Mouse (Mus musculus): ENCODE results near the gene Kif2a.

Kif2a gene

GRCm38 (mm10) chr13:107021461-107022265 is at the start of gene Kif2a:
Gene Kif2a, minus strand, starts transcription at chr13:107022126.
- peak; percentile 72 to 75 for DNase-seq

- no peak for DNase-seq
These were observed 47.1 kb upstream of the Kif2a start for GRCm38 (mm10) chr13:107069061-107069460.

- DNase-seq, result no peak
These were observed 43.4 kb upstream of the Kif2a start for GRCm38 (mm10) chr13:107065098-107065855.

GRCm38 (mm10) chr13:107064263-107064662 is 42.3 kb upstream of the Kif2a start:
- DNase-seq, result no peak

- DNase-seq, result no peak
These were observed 41.3 kb upstream of the Kif2a start for GRCm38 (mm10) chr13:107063115-107063807.

GRCm38 (mm10) chr13:107060098-107060497 is 38.2 kb upstream of the Kif2a start:
- DNase-seq, result no peak

GRCm38 (mm10) chr13:107059460-107059859 is 37.5 kb upstream of the Kif2a start:
- DNase-seq, result no peak

GRCm38 (mm10) chr13:107056318-107056717 is 34.4 kb upstream of the Kif2a start:
- peak in 1 of 2 experiments; percentile 5 for DNase-seq

GRCm38 (mm10) chr13:107054496-107054895 is 32.6 kb upstream of the Kif2a start:
- DNase-seq, result no peak

- no peak for DNase-seq
These were observed 29.4 kb upstream of the Kif2a start for GRCm38 (mm10) chr13:107051342-107051741.

- peak in 1 of 2 experiments; percentile 8 for DNase-seq
These were observed 22.3 kb upstream of the Kif2a start for GRCm38 (mm10) chr13:107044229-107044628.

GRCm38 (mm10) chr13:107042551-107042950 is 20.6 kb upstream of the Kif2a start:
- DNase-seq, result no peak

- no peak for DNase-seq
These were observed 17.6 kb upstream of the Kif2a start for GRCm38 (mm10) chr13:107039493-107039892.

GRCm38 (mm10) chr13:107038346-107038745 is 16.4 kb upstream of the Kif2a start:
- DNase-seq, result no peak

GRCm38 (mm10) chr13:107035511-107036113 is 13.7 kb upstream of the Kif2a start:
- no peak for DNase-seq

GRCm38 (mm10) chr13:107035078-107035477 is 13.2 kb upstream of the Kif2a start:
- no peak for DNase-seq

GRCm38 (mm10) chr13:107034028-107034920 is 12.3 kb upstream of the Kif2a start:
- DNase-seq, result no peak

- DNase-seq, result no peak
These were observed 9.3 kb upstream of the Kif2a start for GRCm38 (mm10) chr13:107031228-107031627.

GRCm38 (mm10) chr13:107027218-107027617 is 5.3 kb upstream of the Kif2a start:
- DNase-seq, result no peak

- no peak for DNase-seq
These were observed 3.7 kb upstream of the Kif2a start for GRCm38 (mm10) chr13:107025663-107026062.

GRCm38 (mm10) chr13:107022266-107023171 is 593 bp upstream of the Kif2a start:
- DNase-seq, result peak; percentile 81 to 89
